Mouse (Mus musculus) adrenal gland, adult (tissue): ENCODE data around the gene Gm26620.

ENCODE experiments used
- DNase-seq, 2 experiments: peaks; one replicate each; pipeline ENCODE4 v3.0.0; 2022 to 2023; ENCODE audit warnings: low spot score in 1 of 2; ENCODE audit not compliant: inconsistent age in 2 of 2

Gm26620 gene

DNA sequence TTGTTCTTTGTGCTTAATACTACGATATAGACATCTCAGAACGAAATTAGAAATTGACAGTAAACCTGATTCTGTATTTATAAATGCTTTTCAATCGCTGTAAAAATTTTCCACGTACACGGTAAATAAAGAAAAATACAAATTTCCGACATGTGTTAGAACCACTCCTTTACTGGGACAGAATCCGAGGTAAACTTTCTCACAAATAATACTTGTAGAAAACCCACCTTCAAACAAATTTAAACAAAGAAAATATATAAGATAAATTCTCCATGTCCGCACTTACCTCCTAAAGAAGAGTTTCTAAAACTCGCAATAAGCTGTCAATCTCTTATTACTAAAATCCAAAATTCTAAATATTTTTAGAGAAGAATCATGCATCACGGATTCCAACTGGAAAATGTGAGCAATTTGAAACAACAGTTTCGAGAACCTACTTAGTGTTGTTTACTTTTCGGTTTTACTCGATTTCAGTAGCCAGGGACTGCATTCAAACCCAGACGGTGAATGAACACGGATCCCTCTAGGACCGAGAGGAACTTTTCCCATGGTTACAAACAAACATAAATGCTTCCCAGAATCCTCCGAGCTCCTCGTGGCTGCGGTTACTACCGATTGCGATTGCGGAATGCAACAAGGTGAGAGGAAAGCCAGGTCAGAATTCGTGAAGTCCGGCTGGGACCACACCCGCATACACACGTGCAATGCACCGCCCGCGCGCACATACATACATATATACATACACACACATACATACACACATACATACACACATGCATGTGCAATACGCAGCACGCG, 16.6 kb upstream of the Gm26620 start:
- peak; percentile 72 to 92 for DNase-seq

DNA sequence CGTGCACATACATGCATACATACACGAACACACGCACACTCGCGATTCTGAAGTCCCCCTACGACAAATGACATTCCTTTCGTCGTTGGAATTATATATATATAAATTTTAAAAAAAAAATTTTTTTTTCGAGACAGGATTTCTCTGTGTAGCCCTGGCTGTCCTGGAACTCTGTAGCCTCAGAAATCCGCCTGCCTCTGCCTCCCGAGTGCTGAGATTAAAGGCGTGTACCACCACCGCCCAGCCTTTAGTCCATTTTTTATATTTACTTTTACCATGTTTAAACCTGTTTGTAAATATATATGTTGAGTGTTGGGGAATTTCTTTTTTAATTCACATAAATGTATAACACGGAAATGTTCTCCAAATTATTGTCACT, 16.0 kb upstream of the Gm26620 start:
- DNase-seq, result no peak

DNA sequence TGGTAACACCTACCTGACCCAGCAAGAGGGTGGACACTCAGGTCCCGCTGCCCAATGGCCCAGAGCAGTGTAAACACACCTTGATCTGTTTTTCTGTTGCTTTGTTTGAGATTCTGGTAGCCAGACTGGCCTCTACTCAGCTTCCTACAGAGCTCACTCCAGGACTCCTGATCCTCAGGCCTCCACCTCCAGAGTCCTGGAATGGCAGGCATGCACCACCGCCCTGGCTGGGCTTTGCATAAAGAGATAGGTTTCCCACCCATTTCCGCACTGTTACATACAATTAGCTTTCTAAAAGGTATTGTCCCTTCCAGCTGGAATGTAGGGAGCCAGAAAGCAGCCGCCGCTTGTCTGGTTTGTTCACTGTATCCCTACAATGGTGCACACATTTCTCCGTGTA, 13.5 kb upstream of the Gm26620 start:
- DNase-seq, result no peak

DNA sequence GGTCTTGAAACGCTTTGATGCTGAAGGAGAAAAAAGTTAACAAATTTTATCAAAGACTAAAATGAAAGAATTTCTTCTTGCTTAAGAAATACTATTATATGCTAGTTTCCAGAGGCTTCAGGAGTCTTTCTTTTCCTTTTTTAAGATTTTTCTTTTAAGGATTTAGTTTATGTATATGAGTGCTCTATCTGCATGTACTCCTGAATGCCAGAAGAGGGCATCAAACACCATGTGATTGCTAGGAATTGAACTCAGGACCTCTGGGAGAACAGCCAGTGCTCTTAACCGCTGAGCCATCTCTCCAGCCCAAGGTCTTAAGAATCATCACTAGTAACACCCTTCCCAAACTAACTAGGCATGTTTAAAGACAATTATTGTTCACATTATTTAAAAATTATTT, 12.9 kb upstream of the Gm26620 start:
- no peak for DNase-seq

DNA sequence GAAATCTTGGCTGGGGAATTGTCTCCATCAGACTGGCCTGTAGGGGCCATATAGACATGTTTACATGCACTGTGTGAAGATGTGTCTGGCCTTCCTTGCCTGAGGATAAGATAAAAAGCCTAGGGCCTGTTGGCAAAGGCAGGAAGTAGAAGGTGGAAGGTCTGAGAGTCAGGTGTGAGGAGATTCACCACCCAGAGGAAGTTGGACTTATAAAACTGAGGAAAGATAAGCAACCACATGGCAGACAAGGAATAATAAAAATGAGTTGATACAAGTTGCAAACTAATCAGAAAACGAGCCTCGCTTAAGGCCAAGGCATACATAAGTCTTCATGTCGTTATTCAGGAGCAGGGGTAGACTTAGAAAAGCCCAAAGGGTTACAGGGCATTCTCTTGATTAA, 9.2 kb upstream of the Gm26620 start:
- DNase-seq, result no peak

DNA sequence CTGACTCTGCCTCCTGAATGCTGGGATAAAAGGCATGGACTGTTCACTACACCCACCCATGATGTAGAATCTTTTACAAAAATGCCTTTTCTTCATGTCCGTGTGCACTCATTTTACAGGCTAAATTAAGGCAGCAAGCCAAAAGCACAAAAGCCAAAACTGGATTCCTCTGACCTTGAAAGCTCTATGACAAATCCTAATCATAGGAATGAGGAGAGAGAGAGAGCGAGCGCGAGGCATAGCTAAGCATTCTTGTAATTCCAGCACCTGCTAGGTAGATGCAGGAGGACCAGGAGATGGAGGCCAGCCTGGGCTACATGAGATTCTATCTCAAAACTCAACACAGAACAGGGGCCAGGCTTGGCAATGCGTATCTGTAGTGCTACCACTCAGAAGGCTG, 8.0 kb upstream of the Gm26620 start:
- DNase-seq, result peak; percentile 41 to 80

DNA sequence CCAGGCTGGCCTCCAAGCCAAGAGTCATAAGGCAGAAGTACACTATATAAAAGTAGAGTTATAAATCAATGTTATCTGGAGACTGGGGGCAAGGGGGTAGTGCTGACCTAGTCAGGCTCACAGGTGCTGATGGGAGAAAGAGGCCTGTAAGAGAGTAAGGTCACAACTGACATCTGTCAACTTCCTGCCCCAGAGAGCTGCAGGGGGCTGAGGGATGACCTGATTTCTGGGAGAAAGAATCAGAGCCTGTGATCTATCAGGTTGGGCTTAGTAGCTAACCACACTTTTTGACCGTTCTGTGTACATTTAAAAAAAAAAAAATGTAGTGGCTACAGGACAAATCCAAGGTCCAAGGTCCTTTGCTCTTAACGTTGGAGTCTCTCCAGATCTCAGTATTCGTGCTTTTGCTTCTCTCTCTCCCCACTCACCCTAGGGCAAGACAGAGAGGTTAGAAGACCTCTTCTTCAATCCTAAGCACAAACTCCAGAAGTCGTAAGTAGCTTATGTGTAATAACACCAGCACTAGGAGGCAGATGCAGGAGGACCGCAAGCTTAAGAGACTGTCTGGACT, 1.9 kb upstream of the Gm26620 start:
- DNase-seq, result no peak

DNA sequence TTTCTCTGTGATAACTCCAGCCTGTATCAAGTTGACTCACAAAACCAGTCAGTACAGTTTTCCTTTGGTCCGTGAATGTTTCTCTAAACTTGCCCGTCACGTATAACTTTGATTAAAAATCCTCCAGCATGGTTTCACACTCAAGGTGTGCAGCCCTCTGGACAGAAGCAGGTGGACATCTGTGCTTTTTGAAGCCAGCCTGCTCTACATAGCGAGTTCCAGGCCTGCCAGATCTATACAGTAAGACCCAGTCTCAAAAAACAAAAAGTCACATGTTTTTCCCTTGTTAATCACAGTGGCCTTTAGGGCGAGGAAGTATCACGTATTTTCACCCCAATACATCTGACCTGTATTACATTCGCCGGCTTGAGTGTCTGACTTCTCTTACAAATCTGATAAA, 475 bp upstream of the Gm26620 start:
- no peak for DNase-seq

DNA sequence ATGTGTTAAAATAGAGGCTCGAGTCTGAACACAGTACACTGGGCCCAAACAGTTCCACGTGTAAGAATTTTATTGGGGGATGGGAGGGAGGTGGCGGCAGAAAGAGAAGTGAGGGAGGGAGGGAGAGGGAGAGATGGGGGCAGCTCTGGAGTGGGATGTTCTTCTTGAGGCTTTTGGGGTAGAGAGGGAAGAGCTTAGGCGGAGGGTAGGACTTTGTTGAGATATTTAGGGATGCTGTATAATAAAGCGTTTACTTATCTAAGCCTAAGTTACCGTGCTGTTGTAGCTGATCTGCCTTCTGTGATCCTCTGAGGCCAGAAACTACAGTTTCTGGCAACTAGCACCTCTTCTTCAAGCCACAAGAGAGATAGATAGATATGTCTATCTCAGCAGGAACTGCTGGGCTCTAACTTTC, 1.2 kb downstream of the Gm26620 start:
- no peak for DNase-seq

DNA sequence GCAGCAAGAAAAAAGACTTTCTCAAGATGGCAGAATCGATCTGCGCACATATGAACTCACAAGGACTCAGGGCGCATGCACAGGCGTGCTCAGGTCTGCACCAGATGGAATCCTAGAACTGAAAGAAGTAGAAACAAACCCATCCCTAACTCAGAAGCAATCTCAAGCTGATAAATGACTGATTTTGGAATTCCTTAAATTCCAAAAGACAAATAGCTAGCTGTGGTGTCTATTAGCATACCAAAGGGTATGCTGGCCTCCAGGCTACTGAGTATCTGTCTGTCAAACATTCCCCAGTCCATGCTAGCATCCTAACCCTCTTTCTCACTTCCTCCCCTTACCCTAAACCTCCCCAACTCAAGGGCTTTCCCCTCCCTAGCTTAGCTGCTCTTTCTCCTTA, 4.4 kb downstream of the Gm26620 start:
- no peak for DNase-seq

DNA sequence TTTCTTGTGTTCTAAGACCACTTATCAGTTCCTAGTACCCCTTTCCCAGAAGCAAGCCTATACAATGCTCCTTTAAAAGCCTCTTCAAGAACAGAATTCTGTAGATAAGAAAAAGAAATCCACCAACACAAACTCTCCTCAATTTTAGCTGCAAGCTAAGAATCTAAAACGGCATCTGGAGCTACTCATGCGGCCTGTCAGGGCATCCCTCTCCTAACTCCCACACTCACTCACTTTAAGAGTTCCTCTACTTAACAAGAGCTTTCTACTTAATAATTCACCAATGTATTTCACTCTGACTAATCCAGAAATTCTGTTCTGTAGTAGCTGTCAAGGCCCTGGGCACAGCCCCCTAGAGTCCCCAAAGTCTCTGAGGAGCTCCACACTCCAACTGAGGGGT, 6.8 kb downstream of the Gm26620 start:
- DNase-seq, result no peak

DNA sequence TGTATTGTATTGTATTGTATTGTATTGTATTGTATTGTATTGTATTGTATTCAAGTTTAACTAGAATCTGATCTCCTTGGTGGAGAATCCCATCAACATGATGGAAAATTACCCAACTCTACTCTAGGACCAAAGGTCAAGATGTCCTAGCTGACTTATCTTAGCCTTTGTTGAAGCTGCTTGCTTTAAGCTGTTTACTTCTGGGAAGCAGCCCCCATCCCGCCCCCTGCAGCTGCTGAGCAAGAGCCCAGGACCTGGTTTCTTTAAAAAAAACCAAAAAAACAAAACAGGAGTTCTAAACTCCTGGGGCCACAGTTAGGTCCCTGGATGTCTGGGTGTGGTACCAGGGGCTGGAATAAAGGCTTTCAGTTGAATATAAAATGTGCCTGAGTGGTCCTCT, 7.4 kb downstream of the Gm26620 start:
- DNase-seq, result no peak

DNA sequence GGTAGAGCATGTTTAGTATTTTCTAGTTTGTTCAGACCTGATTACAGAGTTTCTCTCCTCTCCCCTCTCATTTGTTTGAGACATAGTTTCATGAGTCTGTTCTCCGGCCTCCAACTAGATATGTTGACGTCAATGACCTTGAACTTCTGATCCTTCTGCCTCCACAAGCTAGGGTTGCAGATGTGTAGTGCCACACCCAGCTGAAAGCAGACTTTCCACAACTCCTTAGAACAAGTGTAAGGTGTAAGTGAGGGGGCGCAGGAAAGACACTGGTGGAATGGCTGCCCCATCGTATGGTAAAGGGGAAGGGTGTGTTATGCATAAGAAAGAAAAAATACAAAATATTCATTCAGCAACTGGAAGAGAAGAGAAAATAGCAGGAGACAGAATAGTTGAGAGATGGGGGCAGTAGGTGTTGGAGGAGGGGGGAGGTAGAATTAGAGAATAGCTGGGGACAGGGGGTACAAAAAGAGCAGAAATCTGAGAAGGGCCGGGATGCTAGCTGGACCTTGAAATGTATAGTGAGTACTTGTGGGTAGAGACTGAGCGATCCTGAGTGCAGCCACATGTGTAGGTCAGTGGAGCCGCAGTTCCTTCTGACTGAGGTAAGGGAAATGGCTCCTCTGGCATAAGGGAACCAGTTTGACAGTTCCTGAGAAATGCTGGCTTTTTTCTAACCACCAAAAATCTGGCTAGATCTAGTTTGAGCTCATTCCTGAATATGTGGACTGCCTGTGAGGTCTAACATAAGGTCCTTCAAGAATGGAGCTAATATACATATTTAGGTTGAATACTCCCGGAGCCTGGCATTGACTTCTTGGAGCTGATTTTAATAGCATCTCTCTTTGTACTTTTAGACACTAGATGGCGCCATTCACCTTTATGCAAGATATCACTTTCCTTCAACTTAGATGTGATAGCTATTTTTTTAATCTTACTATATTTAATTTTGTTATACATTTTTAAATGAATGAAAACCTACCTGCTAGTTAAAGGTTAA, 10.0 kb downstream of the Gm26620 start:
- peak in 1 of 2 experiments; percentile 77 for DNase-seq

DNA sequence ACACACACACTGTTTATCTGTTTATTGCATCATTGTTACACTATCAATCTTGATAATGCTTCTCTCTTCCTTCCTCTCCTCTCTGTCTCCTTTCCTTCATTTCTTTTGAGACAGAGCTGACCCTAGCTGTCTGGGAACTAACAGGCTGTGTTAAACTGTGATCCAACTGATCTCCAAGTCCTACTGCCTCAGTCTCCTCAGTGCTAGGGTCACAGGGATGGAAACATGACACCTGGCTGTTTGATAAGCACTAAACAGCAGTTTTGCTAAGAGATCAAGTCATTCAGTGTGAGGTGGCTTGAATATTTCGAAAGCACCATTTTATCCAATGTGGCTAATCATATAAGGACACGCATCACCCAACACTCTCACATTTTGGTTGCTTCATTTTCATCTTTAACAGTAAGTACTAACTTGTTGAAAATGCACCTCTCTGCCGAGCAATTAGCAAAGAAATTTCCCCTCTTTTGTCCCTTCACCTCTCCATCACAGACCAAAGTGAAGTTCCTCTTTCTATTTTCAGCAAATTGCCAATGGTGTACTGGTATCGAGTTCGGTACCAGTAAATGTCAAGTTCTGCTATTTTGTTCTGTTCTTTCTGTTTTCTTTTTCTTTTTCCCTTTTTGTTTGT, 11.9 kb downstream of the Gm26620 start:
- no peak for DNase-seq

DNA sequence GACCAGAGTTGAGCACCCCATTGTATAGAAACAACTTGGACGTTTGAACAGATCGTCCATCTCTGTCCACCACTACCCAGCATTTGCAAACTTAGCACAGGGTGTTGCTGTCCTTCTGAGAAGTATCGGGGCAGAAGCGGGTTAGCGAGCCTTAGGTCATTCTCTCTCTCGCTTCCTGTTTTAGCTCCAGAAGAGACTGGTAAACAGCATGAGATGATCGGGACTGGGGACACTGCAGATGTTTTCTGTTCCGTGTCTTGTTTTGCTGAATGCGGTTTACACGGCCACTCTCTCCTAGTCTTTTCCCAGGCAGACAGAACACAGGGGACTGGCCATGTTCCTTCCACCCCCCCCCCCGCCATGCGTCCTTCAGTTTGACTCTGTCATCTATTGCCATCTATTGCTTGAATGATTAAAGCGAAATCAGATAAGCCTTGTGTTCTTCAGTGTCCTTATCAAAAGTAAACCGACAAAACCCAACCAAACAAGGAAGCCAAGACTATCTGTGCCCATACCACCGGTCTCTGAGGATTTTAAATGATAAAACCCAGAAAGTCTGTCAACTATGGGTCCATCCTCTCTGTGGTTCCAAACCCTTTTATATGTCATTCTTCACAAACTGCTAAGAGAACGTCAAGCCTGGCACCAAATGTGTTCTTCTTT, 13.7 kb downstream of the Gm26620 start:
- peak in 1 of 2 experiments; percentile 36 for DNase-seq

DNA sequence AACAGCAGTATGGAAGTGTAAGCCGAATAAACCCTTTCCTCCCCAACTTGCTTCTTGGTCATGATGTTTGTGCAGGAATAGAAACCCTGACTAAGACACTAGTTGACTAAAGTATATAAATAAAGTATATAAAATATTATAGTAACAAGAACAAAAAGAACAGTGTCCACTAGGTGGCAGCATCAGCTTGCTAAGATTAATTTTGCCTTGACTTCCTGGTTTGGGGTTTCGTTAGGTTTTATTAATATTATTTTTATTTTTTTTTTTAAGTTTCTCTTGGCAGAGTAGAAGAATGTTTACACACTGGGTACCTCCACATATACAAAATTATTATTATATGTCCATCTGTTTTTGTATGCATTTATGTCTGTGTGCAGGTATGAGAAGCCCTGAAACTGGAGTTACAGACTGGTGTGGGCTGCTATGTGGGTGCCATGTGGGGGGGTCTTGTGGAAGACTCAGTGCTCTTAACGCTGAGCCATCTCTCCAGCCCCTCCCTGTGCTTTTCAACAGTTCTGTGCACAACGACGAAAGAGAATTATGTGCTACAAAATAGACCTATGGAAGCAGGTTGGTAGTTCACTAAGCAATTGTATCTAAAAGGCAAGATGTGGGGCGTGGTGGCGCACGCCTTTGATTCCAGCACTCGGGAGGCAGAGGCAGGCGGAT, 16.1 kb downstream of the Gm26620 start:
- DNase-seq, result peak in 1 of 2 experiments; percentile 87

DNA sequence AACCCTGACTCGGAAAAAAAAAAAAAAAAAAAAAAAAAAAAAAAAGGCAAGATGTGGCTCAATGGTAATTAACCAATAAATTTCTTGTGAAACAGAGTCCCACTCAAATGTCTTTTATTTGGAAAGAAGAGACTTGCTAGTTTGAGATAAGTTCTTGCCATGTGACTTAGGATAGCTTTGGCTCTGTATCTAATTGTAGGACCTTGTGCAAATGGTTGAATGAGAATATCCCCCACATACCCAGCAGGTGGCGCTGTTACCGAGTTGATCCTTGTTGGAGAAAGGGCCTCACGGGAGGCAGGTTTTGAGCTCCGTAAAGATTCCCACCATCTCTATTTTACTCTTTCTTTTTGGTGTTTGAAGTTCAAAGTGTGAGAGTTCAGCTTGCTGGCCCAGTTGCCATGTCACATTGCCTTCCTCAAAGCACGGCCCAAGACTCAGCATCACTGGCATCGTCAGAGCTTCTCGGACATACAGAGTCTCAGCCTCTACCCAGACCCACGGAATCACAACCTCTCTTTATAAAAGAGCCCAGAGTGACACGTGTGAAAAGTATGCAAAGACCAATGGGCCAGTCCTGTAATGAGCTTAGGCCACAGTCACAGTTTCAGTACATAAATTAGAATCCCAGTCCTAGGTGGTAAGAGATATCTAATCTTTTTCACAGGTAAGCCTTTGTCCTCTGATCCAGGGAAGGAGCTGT, 16.8 kb downstream of the Gm26620 start:
- DNase-seq, result peak; percentile 84 to 96

DNA sequence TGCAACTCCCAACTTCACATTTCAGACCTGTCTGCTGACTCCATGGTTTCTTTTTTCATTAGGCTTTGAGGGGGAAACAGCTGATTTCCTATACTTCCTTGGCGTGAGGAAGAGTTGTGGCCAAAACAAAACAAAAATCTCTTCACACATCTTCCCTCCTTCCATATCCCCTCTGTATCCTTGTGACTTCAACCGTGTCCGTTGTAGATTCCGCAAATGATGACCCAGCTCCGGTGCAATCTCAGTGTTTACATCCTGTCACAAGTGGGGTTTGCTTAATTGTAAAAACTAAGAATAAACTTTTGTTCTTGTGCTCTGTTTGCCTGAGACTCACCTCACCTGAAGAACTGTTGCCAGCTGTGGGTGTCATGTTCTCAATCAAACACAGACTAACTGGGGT, 18.6 kb downstream of the Gm26620 start:
- no peak for DNase-seq

DNA sequence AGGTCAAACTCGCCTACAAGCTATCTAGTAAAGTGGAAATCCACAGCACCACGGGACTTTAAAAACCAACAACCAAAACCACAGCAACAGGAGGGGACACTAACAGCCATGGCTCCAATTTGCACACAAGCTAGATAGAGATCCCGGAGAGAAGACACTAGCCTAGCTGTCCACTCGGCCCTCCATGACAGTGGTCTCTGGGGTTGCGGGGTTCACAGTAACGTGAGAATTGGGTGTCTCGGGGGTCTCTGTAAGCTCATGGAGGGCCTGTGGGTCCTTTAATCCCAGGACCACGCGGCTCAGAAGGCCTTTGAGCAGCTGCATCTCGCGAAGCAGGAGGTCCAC, 22.2 kb downstream of the Gm26620 start:
- peak in 1 of 2 experiments; percentile 34 for DNase-seq
